Mouse (Mus musculus) stomach, postnatal 0 days (tissue): ENCODE data around the gene Tpd52l2.

Experiments used
- CTCF ChIP-seq: IDR thresholded peaks from 2 replicates; pipeline ENCODE4 v1.5.1; 2016; ENCODE audit warnings: antibody characterized with exemption, low read depth, mild to moderate bottlenecking, moderate library complexity
- EP300 ChIP-seq: optimal IDR thresholded peaks from 2 replicates; pipeline ENCODE3; 2016; ENCODE audit warnings: antibody characterized with exemption

- TF ChIP-seq EP300: no peak
- no peak for TF ChIP-seq CTCF
Measured at GRCm38 (mm10) chr2:181493156-181493927, 3.6 kb upstream of the Tpd52l2 start, which contains the start of gene Abhd16b.
